In the genomic region with DNA sequence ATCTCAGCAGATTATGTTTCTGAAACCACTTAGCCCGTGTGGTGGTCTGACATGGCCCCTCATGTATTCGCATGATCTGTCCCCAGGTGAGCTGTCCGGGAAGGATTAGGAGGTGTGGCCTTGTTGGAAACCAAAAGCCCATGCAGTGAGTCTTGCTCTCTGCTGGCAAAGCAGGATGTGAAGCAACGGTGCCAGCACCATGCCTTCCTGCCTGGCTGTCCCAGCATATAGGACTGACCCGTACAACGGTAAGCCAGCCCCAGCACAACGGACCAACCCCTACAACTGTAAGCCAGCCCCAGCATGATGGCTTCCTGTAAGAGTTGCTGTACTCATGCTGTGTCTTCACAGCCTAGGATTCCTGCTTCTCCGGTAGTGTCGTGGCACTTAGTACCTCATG, we compare ENCODE assay signal across 8 mouse cellular contexts. TPM values are rescaled to one million over a fixed set of nuclear protein-coding genes. Genes with fewer than 3 reads are reported as not detected.
DNase-seq lines count a peak whose midpoint lies in the region; ATAC-seq and TF ChIP-seq lines count a peak whose summit lies in the region.

No protein-coding gene starts in this region.

- no peak for TF ChIP-seq POLR2A in cortical plate, adult 2 months (IDR thresholded peaks at IDR 0.05; ENCODE audit: extremely low read depth, insufficient read depth, low read length)
- TF ChIP-seq POLR2A in myocyte (IDR thresholded peaks at IDR 0.05; ENCODE audit: insufficient read length, low read depth): peak; percentile 18

- no peak for ATAC-seq in kidney, postnatal 0 days (replicated peaks; ENCODE audit: low FRiP score, low read depth)
- no peak for ATAC-seq in intestine, embryonic 14.5 days (replicated peaks; ENCODE audit: low FRiP score, low TSS enrichment, low read depth)
- no peak for ATAC-seq in megakaryocyte-erythroid progenitor cell, adult 5-6 weeks (replicated peaks; ENCODE audit: low FRiP score, low TSS enrichment, poor library complexity, severe bottlenecking)

- H3ac ChIP-seq in myocyte (ENCODE audit: control insufficient read depth, insufficient read length): no peak overlapping the region

- no peaks in the 10 kb centered on the region for H3K9me3 ChIP-seq in kidney, postnatal 0 days (replicated peaks; ENCODE audit: low read length)
- no peaks in the 10 kb centered on the region for H3K9me3 ChIP-seq in intestine, embryonic 14.5 days (ENCODE audit: control insufficient read depth, low read length)

- H3K9ac ChIP-seq in kidney, postnatal 0 days (ENCODE audit: low read depth, low read length): peak overlapping the region; percentile 72
- H3K9ac ChIP-seq in intestine, embryonic 14.5 days (ENCODE audit: low read length): peak overlapping the region; percentile 98

- H3K4me2 ChIP-seq in kidney, postnatal 0 days (ENCODE audit: low read length): peak overlapping the region; percentile 69
- peak overlapping the region; percentile 96 for H3K4me2 ChIP-seq in intestine, embryonic 14.5 days (ENCODE audit: low read length)
- peak overlapping the region; percentile 96 for H3K4me2 ChIP-seq in myocyte (ENCODE audit: low read depth)

- no peaks in the 10 kb centered on the region for H3K27me3 ChIP-seq in kidney, postnatal 0 days (ENCODE audit: insufficient read depth, low read length)
- H3K27me3 ChIP-seq in intestine, embryonic 14.5 days (replicated peaks; ENCODE audit: control insufficient read depth, insufficient read depth, low read length): no peaks in the 10 kb centered on the region
- H3K27me3 ChIP-seq in myocyte (ENCODE audit: control insufficient read depth, insufficient read depth, insufficient read length): no peaks in the 10 kb centered on the region

- no peak for DNase-seq in kidney, postnatal 0 days (ENCODE audit: low spot score)
- DNase-seq in kidney, postnatal 25 days: no peak
- no peak for DNase-seq in intestine, embryonic 14.5 days (ENCODE audit: low spot score)
- no peak for DNase-seq in urinary bladder, adult 18-20 months (ENCODE audit: low spot score in 2 of 2)
- no peak for DNase-seq in embryo, embryonic 9.5 days (ENCODE audit: extremely low spot score)

- peak overlapping the region; percentile 66 for H3K4me3 ChIP-seq in kidney, postnatal 0 days (replicated peaks; ENCODE audit: low read depth, low read length)
- H3K4me3 ChIP-seq in cortical plate, adult 2 months (ENCODE audit: insufficient read depth, low read length): peak overlapping the region; percentile 41
- H3K4me3 ChIP-seq in intestine, embryonic 14.5 days (ENCODE audit: low read depth, low read length): peak overlapping the region; percentile 94
- H3K4me3 ChIP-seq in myocyte: peak overlapping the region; percentile 78

- TF ChIP-seq CTCF in kidney, postnatal 0 days (IDR thresholded peaks at IDR 0.05; ENCODE audit: low read depth): no peak
- no peak for TF ChIP-seq CTCF in cortical plate, adult 2 months (IDR thresholded peaks at IDR 0.05; ENCODE audit: extremely low read depth, insufficient read depth, low read length)

- peaks cover 70% of the 10 kb centered on the region for H3K79me2 ChIP-seq in myocyte (ENCODE audit: control insufficient read depth, insufficient read depth)

- peaks cover 11% of the 10 kb centered on the region for H3K36me3 ChIP-seq in kidney, postnatal 0 days (ENCODE audit: insufficient read depth, low read length)
- H3K36me3 ChIP-seq in intestine, embryonic 14.5 days (ENCODE audit: control insufficient read depth, insufficient read depth, low read length): peaks cover 59% of the 10 kb centered on the region
- H3K36me3 ChIP-seq in myocyte (ENCODE audit: control insufficient read depth, insufficient read depth): peaks cover 51% of the 10 kb centered on the region

- peaks cover 18% of the 10 kb centered on the region; the same call in 1 of the 2 replicates for H3K4me1 ChIP-seq in kidney, postnatal 0 days (replicated peaks; ENCODE audit: insufficient read depth, low read length)
- peaks cover 5% of the 10 kb centered on the region for H3K4me1 ChIP-seq in cortical plate, adult 2 months (ENCODE audit: control insufficient read depth, insufficient read depth, low read length)
- H3K4me1 ChIP-seq in intestine, embryonic 14.5 days (replicated peaks; ENCODE audit: control insufficient read depth, insufficient read depth, low read length): peaks cover 39% of the 10 kb centered on the region

- 28% methylated on average over 9 of the region's 9 CpGs for WGBS in kidney, postnatal 0 days
- WGBS in intestine, embryonic 14.5 days: 58% methylated on average over 9 of the region's 9 CpGs

- no peak overlapping the region for H3K27ac ChIP-seq in kidney, postnatal 0 days
- H3K27ac ChIP-seq in cortical plate, adult 2 months (ENCODE audit: insufficient read depth, low read length): no peak overlapping the region
- H3K27ac ChIP-seq in intestine, embryonic 14.5 days (ENCODE audit: low read depth): no peak overlapping the region

TF ChIP-seq in myocyte, 11 proteins besides CTCF, POLR2A, EP300 and RAD21:
- TF ChIP-seq USF1 (IDR thresholded peaks at IDR 0.05; ENCODE audit: low read depth): no peak
- no peak for TF ChIP-seq CEBPB (IDR thresholded peaks at IDR 0.05; ENCODE audit: insufficient read depth, poor library complexity, severe bottlenecking)
- no peak for TF ChIP-seq REST (IDR thresholded peaks at IDR 0.05; ENCODE audit: insufficient read depth, insufficient read length)
- peak; percentile 67 for TF ChIP-seq POLR2AphosphoS2 (IDR thresholded peaks at IDR 0.05; ENCODE audit: insufficient read length, low read depth)
- TF ChIP-seq E2F4 (IDR thresholded peaks at IDR 0.05; ENCODE audit: insufficient read depth): no peak
- TF ChIP-seq MYOD1 (IDR thresholded peaks at IDR 0.05; ENCODE audit: control insufficient read depth in 1 of 3, insufficient read length in 2 of 3, low read depth in 2 of 3): no peak
TF ChIP-seq in myocyte: peak in this region for 1.

RNA-seq across cellular contexts. Expression of a gene that starts 11.2 kb away (rescaled TPM):
- polyA plus RNA-seq in kidney, postnatal 0 days (2015; fragmentation: Nextera tagmentation; extraction: Ambion mirVana): 131 and 148 TPM in 2 replicates
- polyA plus RNA-seq in cortical plate, adult 2 months (2012; rRNA removed): 106 and 113 TPM in 2 replicates
- polyA plus RNA-seq in intestine, embryonic 14.5 days (2014; fragmentation: Nextera tagmentation; extraction: Ambion mirVana): 170 TPM in 2 replicates
- polyA plus RNA-seq in myocyte (2012; fragmentation: generic; extraction: Trizol): 168 TPM
- 121 and 126 TPM in 2 replicates for total RNA-seq in megakaryocyte-erythroid progenitor cell, adult 5-6 weeks (2014; fragmentation: Nextera tagmentation)
- total RNA-seq in megakaryocyte-erythroid progenitor cell, adult 5-6 weeks (2017): 95.7 and 121 TPM in 2 replicates

Comparison
In these comparisons a context has a peak if more than half of its experiments do, and no peak if none do; other contexts are left out.
1. H3K4me3 ChIP-seq: peak in every context shown above with its lines; median percentile 94 in intestine, embryonic 14.5 days; 78 in myocyte; 66 in kidney, postnatal 0 days; 41 in cortical plate, adult 2 months.